Mouse (Mus musculus): ENCODE measurements at regions not wholly inside any gene's neighbourhood (a gene's known extent, or its start where the extent isn't known, plus 50 kb on each side); places are given as distances from the start of the nearest gene placed in this dataset.

DNA sequence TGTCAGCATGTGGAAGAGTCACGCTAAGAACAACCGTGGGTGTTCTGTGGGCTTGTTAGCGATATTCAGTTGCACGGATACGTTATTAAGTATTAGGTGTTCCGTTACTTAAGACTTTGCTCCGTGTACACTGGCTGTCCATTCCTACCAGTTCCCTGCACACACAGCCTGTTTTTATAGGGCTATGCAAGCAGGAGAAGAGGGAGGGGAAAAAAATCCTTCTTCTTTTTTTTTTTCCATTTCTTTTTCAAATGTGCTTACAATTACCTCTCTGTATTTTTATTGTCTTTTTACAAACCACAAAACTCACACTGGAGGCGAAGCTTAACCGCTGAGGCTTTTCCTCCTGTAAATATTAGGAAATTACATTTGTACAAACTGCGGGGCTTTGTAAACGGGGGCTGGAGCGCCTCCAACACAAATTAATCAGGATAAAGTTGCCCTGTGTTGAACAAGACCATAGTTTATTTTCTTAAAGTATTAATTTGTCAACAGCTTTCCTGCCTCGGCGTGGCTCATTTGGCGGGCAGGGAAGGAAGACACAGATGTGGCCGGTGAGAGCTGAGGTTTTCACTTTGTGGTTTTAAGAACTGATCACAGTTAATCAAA is 340.8 kb upstream of the Mki67 start:
- TF ChIP-seq SIN3A (IDR thresholded peaks at IDR 0.05; ENCODE audit: low read length) (no peak), ELF1 (IDR thresholded peaks at IDR 0.05; ENCODE audit: low read depth, low read length) (no peak), CTCF (IDR thresholded peaks at IDR 0.05 in 2 of 3, conservative IDR thresholded peaks at IDR 0.05 in 1 of 3; ENCODE audit: control insufficient read depth in 1 of 3, insufficient read depth in 1 of 3, low read depth in 2 of 3, low read length in 3 of 3, poor library complexity in 1 of 3, severe bottlenecking in 1 of 3) (no peak), MAX (IDR thresholded peaks at IDR 0.05; ENCODE audit: low read length) (no peak), E2F4 (IDR thresholded peaks at IDR 0.05; ENCODE audit: borderline replicate concordance, low read depth, low read length) (no peak), TAL1 (IDR thresholded peaks at IDR 0.05; ENCODE audit: low read length) (no peak), MYC (IDR thresholded peaks at IDR 0.05; ENCODE audit: low read depth, low read length) (no peak), ETS1 (IDR thresholded peaks at IDR 0.05; ENCODE audit: low read depth, low read length) (no peak), USF2 (IDR thresholded peaks at IDR 0.05; ENCODE audit: borderline replicate concordance in 1 of 2, insufficient read depth in 1 of 2, low read depth in 1 of 2, low read length in 2 of 2) (no peak)

Data from MEL (cell line).